Mouse (Mus musculus) limb, embryonic 14.5 days (tissue): ENCODE measurements around the gene Pcx. TPM values are rescaled to one million over a fixed set of nuclear protein-coding genes. Genes with fewer than 3 reads are reported as not detected.

Experiments used
- ATAC-seq: fragments of 200-750 bp; cut with Nextera tagmentation; 2 replicates; pipeline ENCODE4 v1.8.0; 2017; ENCODE audit warnings: low read depth, moderate number of reproducible peaks, moderate TSS enrichment; ENCODE audit not compliant: low FRiP score
- DNase-seq: peaks from one replicate; pipeline ENCODE4 v3.0.0-alpha.2; 2015; ENCODE audit warnings: low spot score
- H3K27ac ChIP-seq: fragments of 300-500 bp; sonication (generic); replicated peaks from 2 replicates; pipeline ENCODE4 v1.5.1; 2014; ENCODE audit warnings: low read depth, mild to moderate bottlenecking, low read length, moderate library complexity, mixed read lengths
- H3K27me3 ChIP-seq: fragments of 300-500 bp; sonication (generic); 2 replicates; pipeline ENCODE4 v1.6.1; 2014; ENCODE audit warnings: low read length, mixed read lengths; ENCODE audit not compliant: control insufficient read depth, insufficient read depth
- H3K36me3 ChIP-seq: fragments of 300-500 bp; sonication (generic); 2 replicates; pipeline ENCODE4 v1.6.1; 2014; ENCODE audit warnings: mild to moderate bottlenecking, low read length, moderate library complexity, mixed read lengths; ENCODE audit not compliant: control insufficient read depth, insufficient read depth
- H3K4me1 ChIP-seq: fragments of 300-500 bp; sonication (generic); 2 replicates; pipeline ENCODE4 v1.6.1; 2014; ENCODE audit warnings: antibody characterized with exemption, low read length, mixed read lengths; ENCODE audit not compliant: control insufficient read depth, insufficient read depth
- H3K4me2 ChIP-seq: fragments of 300-500 bp; sonication (generic); replicated peaks from 2 replicates; pipeline ENCODE4 v1.6.1; 2014; ENCODE audit warnings: low read depth, mild to moderate bottlenecking, low read length, moderate library complexity; ENCODE audit not compliant: severe bottlenecking
- H3K4me3 ChIP-seq: fragments of 300-500 bp; sonication (generic); replicated peaks from 2 replicates; pipeline ENCODE4 v1.5.1; 2014; ENCODE audit warnings: low read length
- H3K9ac ChIP-seq: fragments of 300-500 bp; sonication (generic); 2 replicates; pipeline ENCODE4 v1.6.1; 2014; ENCODE audit warnings: mild to moderate bottlenecking, low read depth, low read length, moderate library complexity; ENCODE audit not compliant: severe bottlenecking
- H3K9me3 ChIP-seq: fragments of 300-500 bp; sonication (generic); 2 replicates; pipeline ENCODE4 v1.6.1; 2016; ENCODE audit warnings: low read length; ENCODE audit not compliant: control insufficient read depth
- POLR2A ChIP-seq: fragments of 200-500 bp; IDR thresholded peaks from 2 replicates; pipeline ENCODE4 v1.8.0; 2012; ENCODE audit warnings: inconsistent platforms, mild to moderate bottlenecking, moderate library complexity, borderline replicate concordance; ENCODE audit not compliant: insufficient read depth, insufficient read length; ENCODE audit errors: extremely low read depth
- WGBS: fragments of 180-500 bp; shearing (Covaris S2); extraction: QIAGEN DNeasy Blood & Tissue Kit; methylation state at CpG from one replicate; pipeline ENCODE4 v1.1.7; 2014; 5-methylcytosine and 5-hydroxymethylcytosine counted together
- polyA plus RNA-seq, 2 experiments: library from polyadenylated mRNA; depleted of rRNA in 1 of 2; stranded (reverse) in 1 of 2; unstranded in 1 of 2; fragments of >200 nt; fragmentation: Nextera tagmentation in 1 of 2; extraction: Ambion mirVana in 1 of 2; gene quantifications; 2 replicates each; pipeline versions ENCODE4 v1.2.1 to v1.2.3; 2012 to 2014

Gene Pcx
- polyA plus RNA-seq, 2 experiments: 11.8 to 14.8 TPM

GRCm38 (mm10) chr19:4587426-4587825 is 77.2 kb downstream of the Pcx start:
- Histone ChIP-seq H3K4me3 (no peak overlapping the region), H3K36me3 (no peaks in the 10 kb centered on the region), H3K4me1 (no peaks in the 10 kb centered on the region), H3K4me2 (no peak overlapping the region), H3K9me3 (no peaks in the 10 kb centered on the region), H3K9ac (no peak overlapping the region), H3K27me3 (no peaks in the 10 kb centered on the region), H3K27ac (no peak overlapping the region)
- no peak for DNase-seq
- TF ChIP-seq POLR2A: no peak
- WGBS: 57% methylated on average over 2 of the region's 2 CpGs
- ATAC-seq: no peak

GRCm38 (mm10) chr19:4588430-4588829 is 78.2 kb downstream of the Pcx start:
- Histone ChIP-seq H3K36me3 (no peaks in the 10 kb centered on the region), H3K4me2 (no peak overlapping the region), H3K9me3 (no peaks in the 10 kb centered on the region), H3K27ac (no peak overlapping the region), H3K27me3 (no peaks in the 10 kb centered on the region), H3K4me1 (no peaks in the 10 kb centered on the region), H3K9ac (no peak overlapping the region), H3K4me3 (no peak overlapping the region)
- no peak for DNase-seq
- no peak for TF ChIP-seq POLR2A
- no peak for ATAC-seq
- WGBS: 62% methylated on average over 3 of the region's 3 CpGs

- Histone ChIP-seq H3K9ac (no peak overlapping the region), H3K27me3 (no peaks in the 10 kb centered on the region), H3K4me1 (no peaks in the 10 kb centered on the region), H3K4me2 (no peak overlapping the region), H3K9me3 (no peaks in the 10 kb centered on the region), H3K4me3 (no peak overlapping the region), H3K27ac (no peak overlapping the region), H3K36me3 (no peaks in the 10 kb centered on the region)
- ATAC-seq: no peak
- TF ChIP-seq POLR2A: no peak
- no peak for DNase-seq
- 56% methylated on average over 1 of the region's 1 CpGs for WGBS
Observed at GRCm38 (mm10) chr19:4589081-4589480, 78.8 kb downstream of the Pcx start.

- no peak for TF ChIP-seq POLR2A
Observed at GRCm38 (mm10) chr19:4590025-4590424, 79.8 kb downstream of the Pcx start.

GRCm38 (mm10) chr19:4593792-4594522 is 83.7 kb downstream of the Pcx start:
- H3K4me2 ChIP-seq: no peak overlapping the region
- H3K36me3 ChIP-seq: no peaks in the 10 kb centered on the region
- DNase-seq (no peak), ATAC-seq (no peak)
- 51% methylated on average over 7 of the region's 7 CpGs for WGBS
- H3K27me3 ChIP-seq: no peaks in the 10 kb centered on the region
- no peak overlapping the region for H3K27ac ChIP-seq
- no peak overlapping the region for H3K9ac ChIP-seq
- no peaks in the 10 kb centered on the region for H3K9me3 ChIP-seq
- no peaks in the 10 kb centered on the region for H3K4me1 ChIP-seq
- H3K4me3 ChIP-seq: no peak overlapping the region
- no peak for TF ChIP-seq POLR2A

More at GRCm38 (mm10) chr19:4590025-4590424, 79.8 kb downstream of the Pcx start:
- ATAC-seq (no peak), DNase-seq (peak; percentile 28)
- H3K36me3 ChIP-seq: no peaks in the 10 kb centered on the region
- WGBS: 62% methylated on average over 3 of the region's 3 CpGs
- no peaks in the 10 kb centered on the region for H3K27me3 ChIP-seq
- no peak overlapping the region for H3K27ac ChIP-seq
- H3K4me2 ChIP-seq: no peak overlapping the region
- H3K4me3 ChIP-seq: no peak overlapping the region
- H3K9ac ChIP-seq: no peak overlapping the region
- no peaks in the 10 kb centered on the region for H3K9me3 ChIP-seq
- H3K4me1 ChIP-seq: no peaks in the 10 kb centered on the region

GRCm38 (mm10) chr19:4596071-4596470 is 85.8 kb downstream of the Pcx start:
- Histone ChIP-seq H3K9ac (no peak overlapping the region), H3K27me3 (no peaks in the 10 kb centered on the region), H3K36me3 (no peaks in the 10 kb centered on the region), H3K4me2 (no peak overlapping the region), H3K4me1 (no peaks in the 10 kb centered on the region), H3K27ac (no peak overlapping the region), H3K4me3 (no peak overlapping the region), H3K9me3 (no peaks in the 10 kb centered on the region)
- no peak for TF ChIP-seq POLR2A
- no peak for DNase-seq
- 74% methylated on average over 2 of the region's 2 CpGs for WGBS
- no peak for ATAC-seq
